Mouse (Mus musculus): ENCODE measurements around the gene Sf3a2. TPM values are rescaled to one million over a fixed set of nuclear protein-coding genes. Genes with fewer than 3 reads are reported as not detected.

Gene Sf3a2
- 68.2 TPM for polyA plus RNA-seq (2017; shearing (Covaris generic))

DNA sequence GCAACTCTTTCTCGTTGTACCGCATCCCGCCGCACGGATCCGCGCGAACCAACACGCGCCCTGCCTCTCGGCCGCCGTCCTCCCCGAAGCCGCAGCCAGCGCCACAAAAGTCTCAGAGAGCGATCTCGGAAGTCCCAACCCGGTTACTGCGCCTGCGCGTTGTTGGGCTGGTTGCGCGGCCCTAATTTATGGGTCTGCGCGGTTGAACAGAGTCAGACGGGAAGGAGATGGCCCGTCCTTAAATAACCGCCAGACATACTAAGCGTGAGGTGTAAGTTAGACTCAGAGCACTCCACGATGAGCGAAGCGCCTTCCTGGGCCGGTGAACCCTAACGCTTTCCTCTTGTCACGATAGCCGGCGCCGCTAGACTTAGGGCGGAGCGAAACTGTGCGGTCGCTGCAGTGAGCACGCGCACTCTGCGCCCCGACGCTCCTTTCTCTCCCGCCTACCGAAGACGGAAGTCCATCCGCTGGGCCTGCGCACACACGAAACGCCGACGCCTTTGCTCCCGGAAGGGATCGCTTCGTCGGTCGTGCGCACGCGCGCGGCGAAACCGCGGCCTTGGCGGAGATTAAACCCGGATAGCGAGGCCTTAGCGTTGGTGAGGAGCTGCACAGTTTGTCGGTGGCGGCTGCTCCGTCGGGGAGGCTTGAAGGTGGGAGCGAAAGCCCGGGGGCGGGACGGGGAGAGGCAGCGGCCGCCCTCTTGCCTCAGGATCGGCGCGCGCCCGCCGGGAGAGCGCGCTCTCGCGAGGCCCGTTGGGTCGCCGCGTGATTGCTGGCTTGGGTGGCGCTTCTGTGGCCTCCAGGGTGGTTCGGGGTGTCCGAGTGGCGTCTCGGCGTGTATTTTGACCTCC lies at the start of gene Sf3a2, which contains the start of gene Plekhj1:
Gene Sf3a2, plus strand, starts transcription at position 49 of the 857 bp plus-strand sequence.
Gene Plekhj1, minus strand, starts transcription at position 477 of the 857 bp plus-strand sequence.

DNA sequence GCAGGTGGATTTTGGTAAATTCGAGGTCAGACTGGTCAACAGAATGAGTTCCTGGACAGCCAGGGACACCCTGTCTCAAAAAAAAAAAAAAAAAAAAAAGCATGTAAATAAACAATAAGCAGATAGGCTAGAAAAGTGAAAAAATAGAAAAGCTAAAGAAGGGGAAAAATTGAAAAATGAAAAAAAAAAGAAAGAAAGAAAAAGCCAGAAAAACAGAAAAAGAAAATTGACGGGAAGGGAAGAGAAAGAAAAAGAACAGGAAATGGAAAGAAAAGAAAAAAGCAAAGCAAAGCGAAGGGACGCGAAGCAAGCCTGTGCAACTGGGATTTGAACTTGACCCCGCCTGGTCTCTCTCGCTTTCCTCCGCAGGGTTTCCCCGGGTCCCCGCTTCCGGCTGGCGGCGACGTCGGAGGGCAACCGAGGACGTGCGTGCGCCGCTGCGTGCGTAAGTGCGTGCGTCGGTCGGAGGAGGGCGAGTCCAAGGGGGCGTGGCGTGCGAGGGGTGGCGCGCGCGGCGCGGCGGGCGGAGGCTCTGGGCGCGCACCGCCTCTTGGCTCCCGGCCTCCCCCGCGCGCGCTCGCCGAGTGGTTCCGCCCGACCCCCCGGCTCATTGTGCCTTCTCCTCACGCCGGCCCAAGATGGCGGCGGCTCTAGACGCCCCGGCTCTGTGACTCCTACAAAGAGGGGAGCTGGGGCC lies 43.3 kb upstream of the Sf3a2 start, which contains the start of gene Dot1l:
Gene Dot1l, plus strand, starts transcription at position 613 of the 697 bp plus-strand sequence.

DNA sequence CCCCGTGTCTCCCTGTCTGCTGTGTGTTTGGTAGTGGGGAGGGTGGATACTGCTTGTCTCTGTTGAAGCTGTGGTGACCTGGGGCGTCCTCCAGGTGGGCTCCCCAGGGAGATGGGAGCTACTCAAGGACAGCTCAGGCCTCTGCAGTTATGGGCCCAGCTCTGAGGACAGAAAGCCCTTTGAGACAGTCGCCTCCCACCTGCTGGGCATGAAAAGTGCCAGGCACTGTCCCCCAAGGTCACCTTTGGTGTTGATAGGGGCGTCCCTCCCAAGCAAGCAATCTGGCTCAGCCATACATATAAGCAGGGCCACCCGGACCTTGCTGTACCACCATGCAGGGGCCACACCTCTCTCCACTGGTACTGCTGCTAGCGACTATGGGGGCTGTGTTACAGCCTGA lies 6.9 kb downstream of the Sf3a2 start, which contains the start of gene Amh:
Gene Amh, plus strand, starts transcription at position 328 of the 400 bp plus-strand sequence.

DNA sequence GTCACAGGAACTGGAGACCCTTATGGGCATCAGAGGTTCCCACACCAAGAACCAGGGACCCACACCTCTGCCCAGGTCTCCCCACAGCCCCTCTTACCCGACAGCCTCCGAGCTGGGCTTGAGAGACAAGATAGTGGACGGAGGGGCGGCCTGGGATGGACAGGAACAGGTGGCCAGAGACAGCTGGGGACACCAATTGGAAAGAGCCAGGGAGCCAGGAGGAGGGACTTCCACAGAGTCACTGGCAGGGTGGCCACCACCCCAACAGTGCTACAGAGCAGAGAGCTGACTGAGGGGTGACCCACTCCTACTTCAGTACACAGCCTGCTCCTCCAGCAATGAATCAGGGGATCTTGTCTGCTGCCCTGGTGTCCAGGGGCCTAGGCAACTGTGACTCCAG lies 15.4 kb downstream of the Sf3a2 start, which contains the start of gene Jsrp1:
Gene Jsrp1, minus strand, starts transcription at position 133 of the 400 bp plus-strand sequence.

DNA sequence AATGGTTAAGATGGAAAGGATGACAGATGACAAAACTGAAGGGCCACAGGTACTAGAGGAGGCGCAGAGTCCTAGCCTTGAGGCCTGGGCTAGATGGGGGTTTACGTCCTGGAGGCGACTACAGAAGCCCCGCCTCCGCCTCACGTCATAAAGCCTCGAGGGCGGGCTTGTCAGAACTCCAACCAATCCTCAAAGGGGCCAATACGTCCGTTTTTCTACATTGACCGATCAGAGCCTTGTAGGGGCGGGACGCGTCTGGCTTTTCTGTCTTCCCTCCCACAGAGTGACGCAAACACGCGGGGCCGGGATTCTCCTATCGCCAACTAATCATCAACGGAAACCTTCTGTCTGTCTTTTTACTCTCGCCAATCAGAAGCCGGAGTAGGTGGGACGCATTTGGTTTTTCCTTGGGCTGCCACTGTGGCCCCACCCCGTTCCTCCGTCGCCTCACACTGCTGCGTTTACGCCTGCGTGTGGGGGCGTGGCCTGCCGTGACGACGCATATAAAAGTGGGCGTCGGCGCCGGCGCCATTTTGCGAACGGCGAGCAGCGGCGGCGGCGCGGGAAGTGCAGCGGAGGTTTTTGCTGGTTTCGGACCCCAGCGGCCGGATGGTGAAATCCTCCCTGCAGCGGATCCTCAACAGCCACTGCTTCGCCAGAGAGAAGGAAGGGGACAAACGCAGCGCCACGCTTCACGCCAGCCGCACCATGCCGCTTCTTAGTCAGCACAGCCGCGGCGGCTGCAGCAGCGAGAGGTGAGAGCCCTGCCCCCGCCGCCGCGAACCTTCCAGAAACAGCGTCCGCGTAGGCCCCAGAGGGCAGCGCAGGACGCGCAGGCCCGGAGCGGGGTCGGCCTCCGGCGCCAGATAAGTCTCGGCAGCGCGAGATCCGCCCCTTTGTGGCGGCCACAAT lies 28.4 kb downstream of the Sf3a2 start, which contains the start of gene Oaz1:
Gene Oaz1, plus strand, starts transcription at position 506 of the 912 bp plus-strand sequence.

DNA sequence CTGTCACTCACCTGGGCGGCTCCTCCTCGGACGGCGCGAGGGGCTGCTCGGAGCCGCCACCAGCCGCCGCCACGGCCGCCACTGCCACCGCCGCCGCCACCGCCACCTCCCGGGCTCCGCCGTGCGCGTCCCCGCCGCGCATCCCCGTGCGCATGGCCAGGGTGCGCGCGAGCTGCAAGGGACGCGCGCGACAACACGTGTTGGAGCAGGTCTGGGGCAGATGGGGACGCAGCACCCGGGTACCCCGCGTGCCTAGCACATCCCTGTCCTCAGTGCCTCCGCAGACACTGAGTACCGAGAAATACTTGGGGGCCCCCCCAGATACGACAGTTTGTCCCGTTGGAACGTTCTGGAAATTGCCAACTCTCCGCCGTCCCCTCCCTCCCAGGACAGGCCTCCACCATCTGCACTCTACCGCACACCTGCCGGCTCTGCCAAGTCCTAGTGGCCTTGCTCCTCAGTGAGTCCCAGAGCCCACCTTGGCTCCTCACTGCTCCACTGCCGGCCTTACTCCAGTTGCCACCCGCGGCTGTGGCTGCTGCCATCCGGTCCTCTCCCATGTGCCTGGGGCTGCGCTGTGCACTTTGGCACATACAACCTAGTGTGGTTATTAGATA lies 46.0 kb downstream of the Sf3a2 start, which contains the start of gene Lingo3:
Gene Lingo3, minus strand, starts transcription at position 109 of the 617 bp plus-strand sequence.

Other genes starting within 250 kb of the Sf3a2 start
- gene Rexo1, start 236.6 kb upstream of the Sf3a2 start, polyA plus RNA-seq (2017; shearing (Covaris generic)) = 59.7 TPM
- gene Klf16, start 220.9 kb upstream of the Sf3a2 start, polyA plus RNA-seq (2017; shearing (Covaris generic)) = 1.1 TPM
- gene Abhd17a, start 207.9 kb upstream of the Sf3a2 start, polyA plus RNA-seq (2017; shearing (Covaris generic)) = 36.0 TPM
- gene Scamp4, start 195.3 kb upstream of the Sf3a2 start, polyA plus RNA-seq (2017; shearing (Covaris generic)) = 136 TPM
- gene Adat3, start 195.3 kb upstream of the Sf3a2 start, polyA plus RNA-seq (2017; shearing (Covaris generic)) = 6.4 TPM
- 10.5 TPM for gene Gm49322, start 192.2 kb upstream of the Sf3a2 start, polyA plus RNA-seq (2017; shearing (Covaris generic))
- 9.8 TPM for gene Csnk1g2, start 175.4 kb upstream of the Sf3a2 start, polyA plus RNA-seq (2017; shearing (Covaris generic))
- 4.6 TPM for gene Btbd2, start 141.1 kb upstream of the Sf3a2 start, polyA plus RNA-seq (2017; shearing (Covaris generic))
- 17.5 TPM for gene Mknk2, start 120.1 kb upstream of the Sf3a2 start, polyA plus RNA-seq (2017; shearing (Covaris generic))
- 426 TPM for gene Mob3a, start 96.2 kb upstream of the Sf3a2 start, polyA plus RNA-seq (2017; shearing (Covaris generic))
- 188 TPM for gene Izumo4, start 96.0 kb upstream of the Sf3a2 start, polyA plus RNA-seq (2017; shearing (Covaris generic))
- gene Ap3d1, start 55.9 kb upstream of the Sf3a2 start, polyA plus RNA-seq (2017; shearing (Covaris generic)) = 52.0 TPM
- gene Dot1l, start 43.0 kb upstream of the Sf3a2 start, polyA plus RNA-seq (2017; shearing (Covaris generic)) = 9.4 TPM
- 259 TPM for gene Plekhj1, start 428 bp downstream of the Sf3a2 start, polyA plus RNA-seq (2017; shearing (Covaris generic))
- not detected for gene Amh, start 7.0 kb downstream of the Sf3a2 start, polyA plus RNA-seq (2017; shearing (Covaris generic))
- not detected for gene Jsrp1, start 15.3 kb downstream of the Sf3a2 start, polyA plus RNA-seq (2017; shearing (Covaris generic))
- 2,156 TPM for gene Oaz1, start 28.5 kb downstream of the Sf3a2 start, polyA plus RNA-seq (2017; shearing (Covaris generic))
- not detected for gene Lingo3, start 45.8 kb downstream of the Sf3a2 start, polyA plus RNA-seq (2017; shearing (Covaris generic))
- gene Lsm7, start 57.0 kb downstream of the Sf3a2 start, polyA plus RNA-seq (2017; shearing (Covaris generic)) = 200 TPM
- gene Sppl2b, start 57.1 kb downstream of the Sf3a2 start, polyA plus RNA-seq (2017; shearing (Covaris generic)) = 39.7 TPM
- gene Tmprss9, start 73.7 kb downstream of the Sf3a2 start, polyA plus RNA-seq (2017; shearing (Covaris generic)) = not detected
- gene Timm13, start 102.8 kb downstream of the Sf3a2 start, polyA plus RNA-seq (2017; shearing (Covaris generic)) = 243 TPM
- 18.9 TPM for gene Lmnb2, start 120.0 kb downstream of the Sf3a2 start, polyA plus RNA-seq (2017; shearing (Covaris generic))
- 93.6 TPM for gene Gadd45b, start 131.9 kb downstream of the Sf3a2 start, polyA plus RNA-seq (2017; shearing (Covaris generic))
- 0.09 TPM for gene Gng7, start 216.7 kb downstream of the Sf3a2 start, polyA plus RNA-seq (2017; shearing (Covaris generic))
- not detected for gene Diras1, start 227.5 kb downstream of the Sf3a2 start, polyA plus RNA-seq (2017; shearing (Covaris generic))
- gene Slc39a3, start 239.2 kb downstream of the Sf3a2 start, polyA plus RNA-seq (2017; shearing (Covaris generic)) = 20.4 TPM

Measured in inflammation-experienced regulatory T-cells, adult 16 weeks (primary cell).